Mouse (Mus musculus): ENCODE measurements around the gene Daam1.

Daam1 gene

DNA sequence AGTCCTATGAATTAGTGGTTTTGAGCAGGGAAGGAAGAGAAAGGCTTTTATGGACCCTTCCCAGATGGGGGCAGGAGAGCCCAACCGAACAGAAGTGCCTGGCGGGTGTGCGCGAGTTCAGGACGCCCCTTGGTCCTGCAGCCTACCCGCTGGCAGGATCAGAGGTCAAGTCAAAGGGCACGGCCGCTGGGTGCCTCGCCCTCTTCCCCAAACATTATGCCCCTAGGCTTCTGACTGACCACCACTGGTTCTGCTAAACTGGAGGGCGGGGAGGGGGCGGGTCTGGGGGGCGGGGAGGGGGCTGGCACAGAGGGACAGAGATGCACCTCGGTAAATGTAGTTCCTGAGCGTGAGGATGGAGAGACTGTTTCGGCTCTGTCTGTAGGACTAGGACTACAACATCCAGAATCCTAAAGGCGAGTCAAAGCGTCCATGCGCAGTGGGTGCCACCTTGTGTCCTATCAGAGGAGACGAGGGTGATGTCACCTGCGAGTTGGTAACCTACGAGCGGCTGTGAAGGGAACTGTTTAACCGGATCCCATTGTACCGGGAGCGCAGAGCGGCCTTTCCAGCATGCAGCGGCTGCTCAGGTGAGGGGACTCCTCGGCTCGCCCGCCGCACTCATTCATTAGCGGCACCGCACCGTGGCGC lies at the start of gene Daam1:
Gene Daam1 (plus strand): TSS at position 472 of the 651 bp plus-strand sequence.
- peak; percentile 92 to 96 for DNase-seq

DNA sequence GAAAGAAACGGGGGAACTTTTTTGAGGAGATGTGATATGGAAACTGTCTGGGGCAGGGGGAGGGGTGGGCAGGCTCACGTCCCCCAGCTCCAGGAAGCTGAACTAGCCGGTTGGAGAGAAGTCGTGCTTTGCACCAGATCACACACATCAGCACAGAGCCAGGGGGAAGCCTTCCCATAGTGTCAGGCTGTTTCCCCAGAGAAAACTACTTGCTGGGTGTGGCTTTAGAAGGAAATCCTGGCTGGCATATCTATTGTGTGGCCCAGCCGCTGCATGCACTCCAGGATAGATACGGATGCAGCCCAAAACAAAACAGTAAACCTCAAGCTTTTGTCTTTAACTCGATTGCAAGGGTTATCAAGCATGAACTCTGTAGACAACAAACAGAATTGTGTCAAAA lies 49.7 kb upstream of the Daam1 start:
- no peak for DNase-seq

DNA sequence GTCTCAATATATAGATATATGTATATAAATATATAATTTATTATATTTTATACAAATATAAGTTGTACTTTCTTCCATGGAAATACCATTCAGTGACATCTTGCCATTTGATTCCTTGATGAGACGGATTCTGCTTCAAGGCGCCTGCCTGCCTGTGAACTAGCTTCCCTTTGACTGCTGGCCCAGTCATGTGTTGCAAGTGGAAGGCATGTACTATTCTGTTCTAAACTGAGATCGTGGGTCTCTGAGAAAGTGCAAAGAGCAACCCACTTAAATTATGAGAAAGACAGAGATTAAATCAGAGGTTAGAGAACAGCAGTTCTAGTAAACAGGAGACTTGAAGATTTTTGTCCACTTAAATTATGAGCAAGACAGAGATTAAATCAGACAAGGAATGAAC lies 46.9 kb upstream of the Daam1 start:
- DNase-seq = no peak

DNA sequence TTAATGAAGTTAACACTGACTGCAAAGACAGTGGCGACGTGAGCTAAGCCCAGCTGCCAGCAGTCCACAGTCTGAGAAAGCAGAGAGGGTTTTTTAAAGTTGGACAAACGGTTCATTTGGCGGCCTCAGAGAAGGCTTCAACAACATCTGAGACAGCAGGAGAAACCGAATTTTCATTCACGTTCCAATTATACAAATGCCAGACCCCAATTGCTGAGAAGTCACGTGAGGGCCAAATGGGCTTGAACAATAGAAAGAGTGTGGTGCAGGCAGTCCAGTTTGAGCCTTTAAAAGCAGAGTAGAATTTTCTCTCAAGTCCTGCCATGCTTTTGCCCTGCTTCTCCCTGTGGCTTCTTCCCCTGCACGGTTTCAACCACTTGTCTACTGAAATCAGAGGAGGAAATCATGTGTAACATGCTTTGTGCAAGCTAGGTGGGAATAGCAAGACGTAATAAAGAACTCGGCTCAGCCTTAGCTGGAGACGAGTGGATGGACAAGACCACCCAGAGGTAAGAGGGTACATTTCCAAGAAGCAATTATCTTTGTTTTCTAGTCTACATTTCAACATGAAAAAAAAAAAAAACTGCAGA lies 46.1 kb upstream of the Daam1 start:
- no peak for DNase-seq

DNA sequence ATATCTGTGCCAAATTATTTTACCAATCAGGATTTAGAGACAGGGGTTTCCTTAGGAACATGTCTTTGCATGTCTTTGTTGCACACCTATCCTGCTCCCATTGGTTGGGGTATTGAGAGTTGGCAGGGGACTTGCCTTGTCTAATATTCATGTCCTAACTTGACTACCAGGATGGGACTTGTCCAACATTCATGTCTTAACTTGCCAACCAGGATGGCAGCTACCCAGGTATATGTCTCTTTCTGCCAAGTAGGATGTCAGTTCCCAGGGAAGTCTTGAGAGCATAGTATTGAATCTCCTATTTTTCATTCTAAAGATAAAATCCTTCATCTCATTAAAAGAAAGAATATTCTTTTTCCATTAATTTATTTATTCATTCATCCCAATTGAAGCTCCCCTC lies 44.4 kb upstream of the Daam1 start:
- peak; percentile 60 to 61 for DNase-seq

DNA sequence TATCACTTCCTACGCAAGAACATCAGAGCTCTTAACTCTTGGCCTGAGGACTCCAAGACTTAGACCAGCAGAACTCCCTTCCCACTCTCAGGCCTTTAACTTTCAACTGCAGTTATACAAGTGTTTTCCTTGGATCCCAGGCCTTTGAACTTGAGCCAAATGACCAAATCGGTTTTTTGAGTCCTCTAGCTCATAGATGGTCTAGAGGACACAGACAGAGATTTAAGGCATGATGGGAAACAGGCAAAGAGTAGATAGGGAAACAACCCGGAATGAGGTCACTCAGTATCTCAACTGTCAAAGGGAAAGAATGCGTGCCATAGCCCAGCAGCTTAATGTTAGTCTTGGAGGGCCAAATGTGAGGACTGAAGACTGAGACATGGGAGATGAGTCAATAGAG lies 42.1 kb upstream of the Daam1 start:
- DNase-seq = no peak

DNA sequence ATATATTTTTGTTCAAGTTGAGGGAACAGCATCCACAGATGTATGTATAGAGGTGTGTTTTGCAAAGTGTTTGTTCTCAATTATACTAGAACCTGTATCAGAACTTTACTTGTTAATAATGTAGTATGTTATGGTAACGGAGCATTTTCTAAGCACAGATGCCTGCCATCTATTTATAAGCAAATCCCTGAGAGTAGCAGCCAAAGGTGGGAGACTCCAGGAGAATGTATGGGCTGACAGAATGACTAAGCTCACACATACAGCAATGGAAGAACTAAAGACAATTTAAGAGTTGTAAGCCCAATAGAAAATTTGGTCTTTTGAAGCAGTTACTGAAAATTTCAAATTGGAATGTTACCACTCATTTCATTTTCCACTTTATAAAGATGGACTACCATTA lies 40.3 kb upstream of the Daam1 start:
- DNase-seq = no peak

DNA sequence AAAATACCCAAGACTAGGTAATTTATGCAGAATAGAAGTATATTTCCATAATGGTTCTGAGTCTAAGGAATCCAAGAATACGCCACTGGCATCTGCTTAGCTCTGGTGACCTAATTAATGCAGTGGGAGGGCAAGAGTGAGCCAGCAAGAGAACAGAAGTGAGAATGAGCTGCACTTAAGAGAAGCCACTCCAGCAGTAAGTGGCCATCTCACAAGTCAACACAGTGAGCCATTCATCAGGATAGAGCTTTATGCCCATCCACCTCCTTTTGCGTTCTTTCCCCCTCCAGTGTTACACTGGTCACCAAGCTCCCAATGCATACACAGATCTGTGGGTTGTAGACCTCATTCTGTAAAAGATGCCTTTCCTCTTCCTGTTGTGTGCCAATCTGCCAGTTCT lies 37.8 kb upstream of the Daam1 start:
- no peak for DNase-seq

DNA sequence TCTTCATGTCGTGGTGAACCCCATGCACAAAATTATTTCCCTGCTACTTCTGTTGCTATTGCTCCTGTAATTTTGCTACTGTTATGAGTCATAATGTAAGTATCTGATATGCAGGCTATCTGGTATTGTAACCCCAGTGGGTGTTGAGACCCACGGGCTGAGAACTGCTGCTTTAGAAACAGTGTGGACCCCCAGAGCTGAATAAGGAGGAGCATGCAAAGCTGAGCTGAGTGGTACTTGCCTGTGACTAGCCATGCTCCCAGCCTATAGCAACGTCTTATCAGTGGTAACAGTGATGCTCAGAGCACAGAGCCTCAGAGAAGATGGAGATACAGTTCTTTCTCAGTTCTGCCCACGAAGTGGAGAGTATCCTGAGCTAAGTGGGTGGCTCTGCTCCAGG lies 35.3 kb upstream of the Daam1 start:
- no peak for DNase-seq

DNA sequence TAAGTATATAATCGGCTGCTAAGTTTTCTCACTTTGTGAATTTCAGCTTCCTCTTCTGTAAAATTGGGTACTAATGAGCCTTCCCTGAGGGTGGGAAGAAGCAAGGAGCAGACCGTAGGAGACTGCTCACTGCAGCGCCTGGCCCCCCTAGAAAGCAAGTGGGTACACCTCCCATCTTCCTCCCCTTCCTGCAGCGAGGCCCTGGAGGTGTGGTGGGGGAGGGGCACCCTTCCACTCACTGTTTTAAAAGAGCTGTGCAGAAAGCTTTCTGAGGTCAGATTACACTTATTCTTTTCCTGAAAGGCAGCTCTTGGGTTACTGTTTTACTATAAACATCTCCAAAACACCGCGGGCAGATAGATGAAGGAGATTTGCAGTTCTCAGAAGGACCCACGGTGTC lies 34.4 kb upstream of the Daam1 start:
- DNase-seq = no peak

DNA sequence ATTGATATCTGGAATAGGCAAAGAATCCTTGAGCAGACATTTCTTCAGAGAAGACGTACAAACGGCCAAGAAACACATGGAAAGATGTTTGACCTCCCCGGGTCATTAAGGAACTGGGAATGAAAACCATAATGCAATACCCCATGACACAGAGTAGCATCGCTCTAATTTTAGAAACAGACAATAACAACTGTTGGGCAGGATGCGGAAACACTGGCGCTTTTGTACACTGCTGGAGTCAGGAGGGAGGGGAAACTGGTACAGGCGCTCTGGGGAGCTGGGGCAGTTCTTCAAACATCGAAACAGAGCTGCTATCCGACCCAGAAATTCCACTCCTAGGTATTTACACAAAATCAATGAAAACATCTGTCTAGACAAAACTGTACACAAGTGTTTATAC lies 23.6 kb upstream of the Daam1 start:
- DNase-seq = no peak

DNA sequence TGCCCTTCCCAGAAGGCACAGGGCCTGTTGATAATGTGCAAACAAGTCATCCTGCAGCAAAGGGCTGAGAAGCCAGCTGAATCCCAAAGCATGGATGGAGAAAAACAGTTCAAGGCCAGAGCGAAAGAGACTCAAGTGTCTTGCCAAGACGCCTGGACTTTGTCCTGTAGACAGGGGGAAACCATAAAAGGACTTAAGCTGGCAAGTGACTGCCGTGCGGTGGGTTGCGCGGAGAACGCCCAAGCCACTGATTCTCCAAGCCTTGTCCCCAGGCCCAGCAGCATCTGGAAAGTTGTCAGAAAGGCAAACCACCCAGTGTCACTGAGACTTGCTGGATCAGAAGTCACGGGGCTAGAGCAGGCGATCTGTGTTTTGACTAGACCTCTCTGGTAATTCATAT lies 22.2 kb upstream of the Daam1 start:
- DNase-seq = peak in 1 of 2 experiments; percentile 9

DNA sequence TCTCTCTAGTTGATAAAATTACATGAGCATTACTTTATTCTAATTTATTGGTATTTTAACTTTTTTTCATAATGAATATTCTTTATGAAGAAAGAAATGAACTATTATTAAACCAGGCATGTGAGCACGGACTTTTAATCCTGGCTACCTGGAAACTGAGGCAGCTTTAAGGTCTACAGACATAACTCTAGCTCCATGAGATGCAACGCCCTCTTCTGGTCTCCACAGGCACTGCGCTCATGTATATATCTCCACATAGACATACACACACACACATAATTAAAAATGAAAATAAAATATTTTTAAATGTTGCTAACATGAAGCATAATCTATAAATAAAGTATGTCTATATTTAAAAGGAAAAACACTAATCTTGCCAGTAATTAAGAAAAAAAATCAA lies 21.3 kb upstream of the Daam1 start:
- DNase-seq = no peak

DNA sequence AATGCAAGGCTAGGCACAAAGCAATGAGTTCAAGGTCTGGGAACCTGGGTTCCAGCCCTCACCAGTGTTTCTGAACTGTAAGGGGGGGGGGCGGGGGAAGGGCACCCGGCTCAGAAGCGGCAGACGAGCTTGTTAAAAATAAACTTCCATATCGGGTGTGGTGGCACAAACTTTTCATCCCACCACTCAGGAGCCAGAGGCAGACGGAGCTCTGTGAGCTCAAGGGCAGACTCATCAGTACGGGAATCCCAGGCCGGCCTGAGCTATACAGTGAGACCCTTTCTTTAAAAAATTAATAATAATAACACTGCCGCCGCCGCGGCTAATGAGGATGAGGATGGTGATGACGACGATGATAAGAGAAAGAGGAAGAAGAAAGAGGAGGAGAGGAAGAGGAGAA lies 18.3 kb upstream of the Daam1 start:
- no peak for DNase-seq

DNA sequence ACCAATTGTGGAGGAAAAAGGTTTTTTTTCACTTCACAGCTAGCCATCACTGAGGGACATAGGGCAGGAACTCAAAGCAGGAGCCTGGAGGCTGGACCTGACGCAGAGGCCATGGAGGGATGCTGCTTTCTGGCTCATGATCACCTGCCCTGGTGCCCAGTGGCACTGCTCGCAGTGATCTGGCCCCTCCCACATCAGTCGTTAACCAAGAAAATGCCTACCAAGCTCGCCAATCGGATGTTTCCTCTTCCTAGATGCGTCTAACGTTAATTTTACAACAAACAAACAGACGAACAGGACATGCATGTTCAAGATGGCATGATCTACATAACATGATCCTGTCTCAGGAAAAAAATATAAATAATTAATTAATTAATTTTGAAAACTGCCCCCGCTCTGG lies 17.6 kb upstream of the Daam1 start:
- DNase-seq = no peak

DNA sequence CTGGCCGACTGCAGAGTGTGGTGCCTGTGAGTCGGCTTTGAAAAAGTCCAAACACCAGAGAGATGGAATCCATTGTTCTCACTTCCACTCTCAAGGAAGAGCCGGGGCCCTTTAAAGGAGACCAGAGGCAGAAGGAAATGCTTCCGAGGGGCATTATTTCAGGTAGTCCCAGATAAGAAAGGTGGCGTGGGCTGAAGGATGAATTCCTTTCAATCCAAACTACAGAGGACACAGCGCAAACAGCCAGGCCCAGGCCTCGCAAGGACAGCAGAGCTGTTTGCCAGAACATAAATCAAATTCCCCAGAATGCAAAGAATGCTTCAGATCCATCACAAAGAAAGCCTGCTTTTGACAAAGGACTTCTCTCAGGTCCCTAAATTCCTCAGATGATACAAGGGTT lies 17.1 kb upstream of the Daam1 start:
- no peak for DNase-seq

DNA sequence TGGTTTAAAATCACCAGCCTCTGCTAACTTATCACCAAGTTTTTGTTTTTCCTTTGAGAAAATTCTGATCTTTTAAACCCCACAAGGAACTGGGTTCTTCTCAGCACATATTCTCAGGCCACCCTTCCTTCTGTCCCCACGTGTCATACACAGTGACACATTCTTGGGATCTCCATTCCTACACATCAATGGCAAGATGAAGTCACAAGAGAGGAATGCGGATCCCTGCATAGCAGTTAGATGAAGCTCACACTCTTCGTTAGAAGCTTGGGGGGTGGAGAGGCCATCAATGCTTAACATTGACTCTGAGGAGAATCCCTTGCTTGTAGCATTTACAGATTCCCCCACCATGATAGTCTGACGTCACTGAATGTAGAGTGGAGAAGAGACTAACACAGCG lies 10.8 kb upstream of the Daam1 start:
- DNase-seq = no peak

DNA sequence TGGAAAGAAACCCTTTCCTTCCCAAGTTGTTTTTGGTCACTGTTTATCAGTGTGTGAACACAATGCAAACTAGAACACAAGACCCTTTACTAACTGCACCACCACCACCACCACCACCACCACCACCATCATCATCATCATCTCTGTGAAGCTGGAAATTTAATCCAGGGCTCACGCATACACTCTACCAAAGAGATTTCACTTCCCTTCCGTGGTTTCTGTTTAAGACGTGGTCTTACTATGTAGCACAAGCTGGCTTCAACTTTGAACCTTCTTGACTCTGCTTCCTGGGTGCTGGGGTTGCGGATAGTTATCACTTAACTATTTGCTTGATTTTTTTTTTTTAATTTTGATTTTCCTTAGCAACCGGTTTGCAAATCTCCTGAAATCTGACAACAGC lies 9.6 kb upstream of the Daam1 start:
- no peak for DNase-seq

DNA sequence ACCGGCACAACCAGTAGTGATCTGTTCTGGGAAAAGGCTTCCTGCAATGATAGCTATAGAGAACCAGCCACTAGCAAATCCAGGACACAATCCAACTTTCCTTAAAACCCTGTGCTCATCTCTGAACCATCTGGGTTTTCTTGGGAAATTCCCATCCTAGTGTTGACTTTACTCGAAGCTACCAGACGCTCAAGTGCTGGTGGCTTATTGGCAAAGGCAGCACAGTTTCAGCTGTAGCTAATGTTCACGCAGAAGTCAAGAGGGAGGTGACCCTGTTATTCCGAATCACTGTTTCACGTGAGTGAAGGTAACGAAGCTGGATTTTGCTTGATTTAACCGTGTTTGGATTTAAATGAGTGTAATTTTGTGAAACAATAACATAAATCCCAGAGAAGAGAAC lies 9.1 kb upstream of the Daam1 start:
- DNase-seq = no peak

DNA sequence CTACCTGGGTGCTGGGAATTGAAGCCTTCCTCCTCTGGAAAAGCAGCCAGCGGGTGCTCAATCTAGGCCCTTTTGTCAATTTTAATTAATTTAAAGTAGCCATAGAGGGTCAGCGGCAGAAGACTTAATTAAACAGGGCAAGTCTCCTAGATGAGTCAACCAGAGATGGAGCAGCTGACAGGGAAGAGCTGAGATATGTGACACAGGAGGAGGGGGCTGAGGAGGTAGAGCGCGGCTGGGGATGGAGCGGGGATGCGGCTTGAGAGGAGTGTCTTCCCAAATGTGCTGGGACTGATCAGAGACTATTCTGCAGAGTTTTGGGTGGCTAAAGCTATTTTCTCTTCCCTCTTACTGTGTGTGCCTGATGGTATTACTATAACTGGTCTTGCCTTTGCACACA lies 6.0 kb upstream of the Daam1 start:
- DNase-seq = no peak

DNA sequence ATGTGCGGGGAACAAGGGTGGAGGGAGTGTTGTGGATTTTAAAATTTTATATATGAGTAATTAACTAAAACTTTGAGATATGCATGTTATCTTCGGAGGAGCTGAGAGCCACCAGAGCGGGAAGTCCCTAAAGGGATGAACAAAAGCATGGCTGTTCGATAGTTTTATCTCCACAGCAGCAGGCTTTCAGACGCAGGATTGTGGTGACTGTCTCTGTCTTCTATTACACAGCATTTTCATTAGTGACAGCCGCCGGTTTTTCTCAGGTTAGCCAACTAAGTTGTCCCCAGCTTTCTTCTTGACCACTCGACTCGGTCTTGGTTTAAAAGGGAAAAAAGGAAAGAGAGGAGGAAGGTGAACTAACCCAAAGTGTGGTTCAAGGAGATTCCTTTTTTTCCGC lies 739 bp upstream of the Daam1 start:
- no peak for DNase-seq

DNA sequence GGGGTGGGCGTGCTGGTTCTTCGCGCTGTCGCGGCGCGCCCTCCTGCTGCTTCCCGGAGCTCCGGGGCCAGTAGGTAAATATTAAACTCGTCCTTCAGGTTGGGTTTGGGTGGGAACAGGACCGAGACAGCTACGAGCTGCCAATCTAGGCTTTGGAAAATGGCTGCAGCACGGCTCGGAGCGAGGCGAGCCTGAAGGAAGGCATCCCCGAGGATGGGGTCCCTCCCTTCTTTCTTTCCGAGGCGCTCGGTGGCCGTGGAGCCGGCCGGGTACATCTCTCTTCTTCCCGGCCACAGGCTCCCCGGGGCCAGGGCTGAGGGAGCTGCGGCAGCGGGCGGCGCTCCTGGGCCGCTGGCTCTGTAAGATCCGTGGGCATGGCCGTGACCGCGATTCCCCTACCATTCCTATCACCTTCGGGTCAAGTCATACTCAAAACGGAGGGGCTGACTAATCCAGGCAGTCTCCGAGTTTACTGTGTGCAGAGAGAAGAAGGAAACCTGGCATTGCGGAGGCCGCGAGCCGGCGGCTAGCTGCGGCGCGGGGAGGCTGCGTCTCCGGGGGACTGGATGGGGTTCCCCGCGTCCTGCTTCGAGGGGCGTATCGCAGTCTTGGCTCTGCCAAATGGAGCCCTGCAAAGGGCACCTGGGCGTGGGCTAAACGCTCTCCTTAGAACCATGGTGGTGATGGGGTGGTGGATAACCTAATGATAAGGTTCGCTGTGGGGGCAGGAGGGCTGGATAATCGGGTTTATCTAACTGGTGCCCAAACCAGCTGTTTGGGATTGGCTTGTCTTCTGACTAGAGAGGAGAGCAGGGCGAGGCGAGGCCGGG lies 595 bp downstream of the Daam1 start:
- DNase-seq = peak in 1 of 2 experiments; percentile 41

DNA sequence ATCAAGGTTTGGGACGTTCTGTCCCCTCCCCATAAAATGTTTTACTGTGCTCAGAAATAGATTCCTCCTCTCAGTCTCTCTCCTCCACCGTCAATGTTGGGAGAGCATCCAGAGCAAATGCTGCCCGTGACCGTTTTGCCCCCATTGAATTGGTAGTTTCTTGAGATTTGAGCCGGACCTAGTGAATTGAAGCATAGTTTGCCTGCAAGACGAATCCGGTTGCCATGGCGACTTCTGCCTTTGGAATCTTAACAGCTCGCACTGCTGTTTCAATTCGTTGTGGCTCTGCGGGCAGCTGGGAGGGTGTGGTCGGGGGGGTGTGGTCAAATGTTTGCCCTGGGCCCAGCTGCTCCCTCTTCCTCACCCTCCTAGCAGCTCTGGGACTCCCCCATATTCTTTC lies 1.3 kb downstream of the Daam1 start:
- peak; percentile 63 to 79 for DNase-seq

DNA sequence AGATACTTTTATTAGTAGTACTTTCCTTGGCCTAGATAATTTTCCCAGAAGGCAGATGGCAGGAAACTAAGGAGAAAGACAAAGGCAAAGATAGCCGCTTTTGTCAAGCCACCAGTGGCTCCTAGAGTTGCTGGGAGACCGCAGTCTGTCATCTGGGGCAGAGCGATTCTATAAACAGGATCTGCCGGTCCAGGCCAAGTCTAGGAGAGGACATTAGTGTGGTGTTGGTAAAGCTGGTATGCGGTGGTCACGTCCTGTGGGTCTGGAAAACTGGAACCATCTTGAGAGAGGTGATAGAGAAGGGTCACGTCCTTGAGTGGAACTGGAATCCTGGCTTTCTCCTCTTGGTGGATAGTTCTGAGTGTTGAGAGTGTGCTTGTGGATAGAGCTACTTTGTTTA lies 3.2 kb downstream of the Daam1 start:
- no peak for DNase-seq

Measured in cerebellum, postnatal 10 days (tissue).